Mouse (Mus musculus) WW6 (cell line): Measurements from ENCODE around the gene Ppp1r21.

Experiments
- DNase-seq: peaks from one replicate; pipeline ENCODE4 v3.0.0-alpha.2; 2013; ENCODE audit warnings: low read depth, low spot score

Ppp1r21 gene

GRCm38 (mm10) chr17:88529519-88530235 lies at the start of gene Ppp1r21:
TSS of gene Ppp1r21 (plus strand) at chr17:88530118.
- peak; percentile 88 for DNase-seq

- DNase-seq: no peak
These were observed 49.5 kb upstream of the Ppp1r21 start for GRCm38 (mm10) chr17:88480369-88480768.

- DNase-seq: no peak
These were observed 48.9 kb upstream of the Ppp1r21 start for GRCm38 (mm10) chr17:88481062-88481461.

GRCm38 (mm10) chr17:88481587-88481986 lies 48.3 kb upstream of the Ppp1r21 start:
- no peak for DNase-seq

- no peak for DNase-seq
These were observed 45.4 kb upstream of the Ppp1r21 start for GRCm38 (mm10) chr17:88484539-88484938.

GRCm38 (mm10) chr17:88484951-88485350 lies 45.0 kb upstream of the Ppp1r21 start:
- DNase-seq: no peak

- DNase-seq: no peak
These were observed 39.4 kb upstream of the Ppp1r21 start for GRCm38 (mm10) chr17:88490546-88490945.

- no peak for DNase-seq
These were observed 38.4 kb upstream of the Ppp1r21 start for GRCm38 (mm10) chr17:88491366-88492106.

GRCm38 (mm10) chr17:88492107-88492460 lies 37.8 kb upstream of the Ppp1r21 start:
- DNase-seq: no peak

GRCm38 (mm10) chr17:88493551-88493950 lies 36.4 kb upstream of the Ppp1r21 start:
- no peak for DNase-seq

- no peak for DNase-seq
These were observed 35.7 kb upstream of the Ppp1r21 start for GRCm38 (mm10) chr17:88494121-88494771.

- DNase-seq: no peak
These were observed 35.2 kb upstream of the Ppp1r21 start for GRCm38 (mm10) chr17:88494772-88495132.

- DNase-seq: no peak
These were observed 31.7 kb upstream of the Ppp1r21 start for GRCm38 (mm10) chr17:88498090-88498682.

GRCm38 (mm10) chr17:88504056-88504455 lies 25.9 kb upstream of the Ppp1r21 start:
- DNase-seq: no peak

- no peak for DNase-seq
These were observed 24.6 kb upstream of the Ppp1r21 start for GRCm38 (mm10) chr17:88505275-88505723.

- DNase-seq: no peak
These were observed 24.0 kb upstream of the Ppp1r21 start for GRCm38 (mm10) chr17:88505941-88506340.

GRCm38 (mm10) chr17:88507376-88507775 lies 22.5 kb upstream of the Ppp1r21 start:
- DNase-seq: no peak

GRCm38 (mm10) chr17:88508846-88509508 lies 20.9 kb upstream of the Ppp1r21 start:
- DNase-seq: peak; percentile 48

- DNase-seq: no peak
These were observed 19.9 kb upstream of the Ppp1r21 start for GRCm38 (mm10) chr17:88509999-88510398.

- DNase-seq: peak; percentile 85
These were observed 18.8 kb upstream of the Ppp1r21 start for GRCm38 (mm10) chr17:88511095-88511551.

GRCm38 (mm10) chr17:88516477-88516876 lies 13.4 kb upstream of the Ppp1r21 start:
- no peak for DNase-seq
